In the genomic region with DNA sequence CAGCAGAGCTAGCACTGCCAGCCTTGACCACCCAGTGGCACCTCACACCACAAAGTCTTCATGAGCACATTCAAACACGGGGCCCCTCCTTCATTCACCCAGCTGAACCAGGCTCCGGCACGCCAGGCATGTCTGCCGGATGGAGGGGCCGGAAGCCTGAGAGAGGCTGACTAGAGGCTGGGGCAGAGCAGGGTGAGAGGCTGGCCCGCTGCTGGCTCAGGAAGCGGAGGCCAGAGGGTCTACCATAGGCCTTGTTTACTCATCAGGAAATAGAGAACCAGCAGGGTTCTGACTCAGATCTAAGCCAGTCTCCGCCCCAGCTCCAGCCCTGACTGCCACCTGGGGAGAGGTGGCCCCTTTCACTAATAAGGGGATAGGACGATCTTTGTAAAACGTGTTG, we compare ENCODE assay signal across 8 mouse cellular contexts. TPM values are rescaled to one million over a fixed set of nuclear protein-coding genes. Genes with fewer than 3 reads are reported as not detected.
DNase-seq lines count a peak whose midpoint lies in the region; ATAC-seq and TF ChIP-seq lines count a peak whose summit lies in the region.

No protein-coding gene starts in this region.

- peak overlapping the region; percentile 81 for H3K27ac ChIP-seq in gastrocnemius, adult 2 months
- H3K27ac ChIP-seq in forebrain, postnatal 0 days (ENCODE audit: low read depth, low read length): no peak overlapping the region
- peak overlapping the region; percentile 81 for H3K27ac ChIP-seq in liver, embryonic 13.5 days
- no peak overlapping the region for H3K27ac ChIP-seq in neural tube, embryonic 12.5 days
- H3K27ac ChIP-seq in cerebellum, adult 2 months (ENCODE audit: insufficient read depth, low read length): no peak overlapping the region

- H3K4me2 ChIP-seq in forebrain, postnatal 0 days (ENCODE audit: low read depth): 0 out of 2 replicates have a peak overlapping the region, but pooled peaks have one; percentile 3
- peak overlapping the region; percentile 63 for H3K4me2 ChIP-seq in liver, embryonic 13.5 days
- H3K4me2 ChIP-seq in neural tube, embryonic 12.5 days (replicated peaks): 0 out of 2 replicates have a peak overlapping the region, but pooled peaks have one; percentile 40

- ATAC-seq in forebrain, postnatal 0 days: no peak
- ATAC-seq in liver, embryonic 13.5 days (ENCODE audit: low read depth): peak; percentile 58
- ATAC-seq in neural tube, embryonic 12.5 days (ENCODE audit: low FRiP score, low read depth): no peak

- H3K27me3 ChIP-seq in forebrain, postnatal 0 days (ENCODE audit: insufficient read depth, low read length): peaks cover 13% of the 10 kb centered on the region; the same call in 1 of the 2 replicates
- H3K27me3 ChIP-seq in liver, embryonic 13.5 days: peaks cover 22% of the 10 kb centered on the region
- H3K27me3 ChIP-seq in neural tube, embryonic 12.5 days (replicated peaks): peaks cover 22% of the 10 kb centered on the region
- H3K27me3 ChIP-seq in cerebellum, adult 2 months (ENCODE audit: control insufficient read depth, insufficient read depth, low read length): no peaks in the 10 kb centered on the region

- no peaks in the 10 kb centered on the region for H3K4me1 ChIP-seq in forebrain, postnatal 0 days (ENCODE audit: insufficient read depth)
- peaks cover 53% of the 10 kb centered on the region for H3K4me1 ChIP-seq in liver, embryonic 13.5 days (replicated peaks)
- H3K4me1 ChIP-seq in neural tube, embryonic 12.5 days: peaks cover 19% of the 10 kb centered on the region
- H3K4me1 ChIP-seq in cerebellum, adult 2 months (ENCODE audit: control insufficient read depth, insufficient read depth, low read length): no peaks in the 10 kb centered on the region

- peak overlapping the region; percentile 74 for H3K4me3 ChIP-seq in gastrocnemius, adult 2 months
- H3K4me3 ChIP-seq in forebrain, postnatal 0 days (ENCODE audit: low read depth, low read length): no peak overlapping the region
- 0 out of 2 replicates have a peak overlapping the region, but pooled peaks have one; percentile 3 for H3K4me3 ChIP-seq in liver, embryonic 13.5 days (replicated peaks)
- H3K4me3 ChIP-seq in neural tube, embryonic 12.5 days: no peak overlapping the region
- H3K4me3 ChIP-seq in cerebellum, adult 2 months (replicated peaks; ENCODE audit: insufficient read depth, low read depth, low read length): no peak overlapping the region

- no peaks in the 10 kb centered on the region for H3K36me3 ChIP-seq in forebrain, postnatal 0 days (ENCODE audit: insufficient read depth)
- no peaks in the 10 kb centered on the region for H3K36me3 ChIP-seq in liver, embryonic 13.5 days
- H3K36me3 ChIP-seq in neural tube, embryonic 12.5 days: no peaks in the 10 kb centered on the region

- 23% methylated on average over 10 of the region's 10 CpGs for WGBS in forebrain, postnatal 0 days
- 10% methylated on average over 10 of the region's 10 CpGs for WGBS in liver, embryonic 13.5 days (ENCODE audit: insufficient replicate concordance)
- 14% methylated on average over 10 of the region's 10 CpGs for WGBS in neural tube, embryonic 12.5 days
- WGBS in cerebellum, adult 2 months: 33% methylated on average over 10 of the region's 10 CpGs

- intact Hi-C loops in gastrocnemius, adult 2 months (cut with DNase I): no loop called here
- intact Hi-C loops in gastrocnemius, postnatal 36 days (cut with DNase I): no loop called here
- intact Hi-C loops in left cerebral cortex, postnatal 36 days (cut with DNase I): no loop called here

- DNase-seq in gastrocnemius, adult 2 months: peak; percentile 55
- DNase-seq in gastrocnemius, postnatal 36 days: no peak
- DNase-seq in forebrain, postnatal 0 days: no peak
- peak; percentile 88 for DNase-seq in induced T-regulatory cell, adult 2 months (ENCODE audit: low read depth)
- peak; percentile 24 for DNase-seq in liver, embryonic 13.5 days
- DNase-seq in left cerebral cortex, postnatal 36 days (ENCODE audit: low spot score in 2 of 2): no peak
- DNase-seq in cerebellum, adult 2 months: no peak

- TF ChIP-seq POLR2A in cerebellum, adult 2 months (IDR thresholded peaks at IDR 0.05; ENCODE audit: borderline replicate concordance, insufficient read depth, low read length): no peak

- no peaks in the 10 kb centered on the region for H3K9me3 ChIP-seq in forebrain, postnatal 0 days (ENCODE audit: low read length)
- H3K9me3 ChIP-seq in liver, embryonic 13.5 days (replicated peaks): no peaks in the 10 kb centered on the region
- H3K9me3 ChIP-seq in neural tube, embryonic 12.5 days: no peaks in the 10 kb centered on the region

- no peak overlapping the region for H3K9ac ChIP-seq in forebrain, postnatal 0 days
- H3K9ac ChIP-seq in liver, embryonic 13.5 days: no peak overlapping the region
- no peak overlapping the region for H3K9ac ChIP-seq in neural tube, embryonic 12.5 days

- TF ChIP-seq CTCF in gastrocnemius, adult 2 months (IDR thresholded peaks at IDR 0.05): no peak
- no peak for TF ChIP-seq CTCF in forebrain, postnatal 0 days (IDR thresholded peaks at IDR 0.05; ENCODE audit: low read depth)
- no peak for TF ChIP-seq CTCF in cerebellum, adult 2 months (IDR thresholded peaks at IDR 0.05; ENCODE audit: borderline replicate concordance, insufficient read depth, low read depth, low read length)

RNA-seq across cellular contexts. Expression of gene Lrrc71, which starts 16.7 kb away (rescaled TPM):
- under 1 TPM; 0.06 to 0.28 TPM for total RNA-seq in gastrocnemius, adult 2 months (2021)
- under 1 TPM; 0.20 to 0.49 TPM for total RNA-seq in gastrocnemius, postnatal 36 days (2021)
- 2.2 and 3.0 TPM in 2 replicates for total RNA-seq in forebrain, postnatal 0 days (2014; rRNA removed)
- polyA plus RNA-seq in forebrain, postnatal 0 days (2015; fragmentation: Nextera tagmentation; extraction: Ambion mirVana): 0.77 and 1.6 TPM in 2 replicates
- 0.10 and 0.15 TPM in 2 replicates for polyA plus RNA-seq in liver, embryonic 13.5 days (2015; fragmentation: Nextera tagmentation; extraction: Ambion mirVana)
- polyA plus RNA-seq in neural tube, embryonic 12.5 days (2016; fragmentation: Nextera tagmentation; extraction: Ambion mirVana): 0.33 and 0.53 TPM in 2 replicates
- total RNA-seq in left cerebral cortex, postnatal 36 days (2021): under 1 TPM in 1 of 2 experiments, not detected in 1; 0.49 TPM
- polyA plus RNA-seq in cerebellum, adult 2 months (2012; rRNA removed): 0.47 and 0.70 TPM in 2 replicates

RNA-seq across cellular contexts. Expression of gene Ntrk1, which starts 29.9 kb away (rescaled TPM):
- total RNA-seq in gastrocnemius, adult 2 months (2021): not detected
- total RNA-seq in gastrocnemius, postnatal 36 days (2021): not detected
- total RNA-seq in forebrain, postnatal 0 days (2014; rRNA removed): 1.5 and 2.2 TPM in 2 replicates
- 1.7 and 2.9 TPM in 2 replicates for polyA plus RNA-seq in forebrain, postnatal 0 days (2015; fragmentation: Nextera tagmentation; extraction: Ambion mirVana)
- 0.20 and 0.27 TPM in 2 replicates for polyA plus RNA-seq in liver, embryonic 13.5 days (2015; fragmentation: Nextera tagmentation; extraction: Ambion mirVana)
- polyA plus RNA-seq in neural tube, embryonic 12.5 days (2016; fragmentation: Nextera tagmentation; extraction: Ambion mirVana): 93.8 and 141 TPM in 2 replicates
- under 1 TPM; 0.35 to 0.95 TPM for total RNA-seq in left cerebral cortex, postnatal 36 days (2021)
- polyA plus RNA-seq in cerebellum, adult 2 months (2012; rRNA removed): 2.5 and 2.8 TPM in 2 replicates

RNA-seq across cellular contexts. Expression of gene Insrr, which starts 31.7 kb away (rescaled TPM):
- not detected for total RNA-seq in gastrocnemius, adult 2 months (2021)
- not detected for total RNA-seq in gastrocnemius, postnatal 36 days (2021)
- 0.54 and 8.7 TPM in 2 replicates for total RNA-seq in forebrain, postnatal 0 days (2014; rRNA removed)
- 0.23 TPM in 2 replicates for polyA plus RNA-seq in forebrain, postnatal 0 days (2015; fragmentation: Nextera tagmentation; extraction: Ambion mirVana)
- polyA plus RNA-seq in liver, embryonic 13.5 days (2015; fragmentation: Nextera tagmentation; extraction: Ambion mirVana): 0.03 TPM in 1 of 2 replicates, not detected in the other
- polyA plus RNA-seq in neural tube, embryonic 12.5 days (2016; fragmentation: Nextera tagmentation; extraction: Ambion mirVana): 1.4 and 1.9 TPM in 2 replicates
- total RNA-seq in left cerebral cortex, postnatal 36 days (2021): under 1 TPM; 0.39 to 0.77 TPM
- polyA plus RNA-seq in cerebellum, adult 2 months (2012; rRNA removed): 1.3 and 1.4 TPM in 2 replicates

RNA-seq across cellular contexts. Expression of gene Pear1, which starts 59.0 kb away (rescaled TPM):
- total RNA-seq in gastrocnemius, adult 2 months (2021): 1 to 10 TPM; 6.3 to 8.4 TPM
- total RNA-seq in gastrocnemius, postnatal 36 days (2021): 1 to 10 TPM; 4.8 to 8.3 TPM
- 10.4 and 12.3 TPM in 2 replicates for total RNA-seq in forebrain, postnatal 0 days (2014; rRNA removed)
- 4.3 and 4.9 TPM in 2 replicates for polyA plus RNA-seq in forebrain, postnatal 0 days (2015; fragmentation: Nextera tagmentation; extraction: Ambion mirVana)
- polyA plus RNA-seq in liver, embryonic 13.5 days (2015; fragmentation: Nextera tagmentation; extraction: Ambion mirVana): 5.0 and 5.3 TPM in 2 replicates
- polyA plus RNA-seq in neural tube, embryonic 12.5 days (2016; fragmentation: Nextera tagmentation; extraction: Ambion mirVana): 11.7 and 12.4 TPM in 2 replicates
- total RNA-seq in left cerebral cortex, postnatal 36 days (2021): 1 to 10 TPM; 6.8 to 9.2 TPM
- polyA plus RNA-seq in cerebellum, adult 2 months (2012; rRNA removed): 7.4 and 8.5 TPM in 2 replicates

Comparison
In these comparisons a context has a peak if more than half of its experiments do, and no peak if none do; other contexts are left out.
1. DNase-seq: peak in gastrocnemius, adult 2 months (single experiment), induced T-regulatory cell, adult 2 months (single experiment) and liver, embryonic 13.5 days (single experiment); none in gastrocnemius, postnatal 36 days (0 of 2), forebrain, postnatal 0 days (single experiment), left cerebral cortex, postnatal 36 days (0 of 2) and cerebellum, adult 2 months (0 of 2).
2. H3K27ac ChIP-seq: peak in gastrocnemius, adult 2 months (single experiment) and liver, embryonic 13.5 days (single experiment); none in forebrain, postnatal 0 days (single experiment), neural tube, embryonic 12.5 days (single experiment) and cerebellum, adult 2 months (single experiment).
3. H3K4me3 ChIP-seq: peak in gastrocnemius, adult 2 months (single experiment) and liver, embryonic 13.5 days (single experiment); none in forebrain, postnatal 0 days (single experiment), neural tube, embryonic 12.5 days (single experiment) and cerebellum, adult 2 months (single experiment).
4. H3K4me2 ChIP-seq: peak in every context shown above with its lines; median percentile 63 in liver, embryonic 13.5 days; 40 in neural tube, embryonic 12.5 days; 3 in forebrain, postnatal 0 days.